Mouse (Mus musculus) adrenal gland, adult 18-20 months (tissue): ENCODE results near the gene C1qa. TPM values are rescaled to one million over a fixed set of nuclear protein-coding genes. Genes with fewer than 3 reads are reported as not detected.
A peak's percentile ranks its signal among the peaks of the same experiment; 100 is the strongest.

Experiments
- DNase-seq, 2 experiments: peaks; one replicate each; pipeline ENCODE4 v3.0.0; 2021 to 2022; ENCODE audit warnings: low spot score in 2 of 2
- total RNA-seq, 2 experiments: library from RNA; stranded (reverse); gene quantifications; 1 replicate in 1 of 2; 2 replicates in 1 of 2; pipeline ENCODE4 v1.2.3; 2021

Gene C1qa
- total RNA-seq, 2 experiments from 2014 or later = 75.0 to 120 TPM

- no peak for DNase-seq
These were observed 35.1 kb downstream of the C1qa start for GRCm38 (mm10) chr4:136863517-136863916.

- DNase-seq = no peak
These were observed 36.2 kb downstream of the C1qa start for GRCm38 (mm10) chr4:136862411-136862810.

- no peak for DNase-seq
These were observed 36.8 kb downstream of the C1qa start for GRCm38 (mm10) chr4:136861806-136862205.

GRCm38 (mm10) chr4:136860022-136860421 is 38.6 kb downstream of the C1qa start:
- DNase-seq = no peak

- DNase-seq = peak; percentile 15 to 31
These were observed 43.5 kb downstream of the C1qa start for GRCm38 (mm10) chr4:136855081-136855480.

- DNase-seq = no peak
These were observed 45.6 kb downstream of the C1qa start for GRCm38 (mm10) chr4:136852989-136853388.

- no peak for DNase-seq
These were observed 46.5 kb downstream of the C1qa start for GRCm38 (mm10) chr4:136852119-136852518.

GRCm38 (mm10) chr4:136848565-136848964 is 50.0 kb downstream of the C1qa start:
- no peak for DNase-seq

GRCm38 (mm10) chr4:136847166-136847565 is 51.4 kb downstream of the C1qa start:
- DNase-seq = no peak

Other genes starting within 250 kb of the C1qa start
- gene Ephb2, start 62.8 kb downstream of the C1qa start, total RNA-seq = 10 to 100 TPM; 16.9 to 22.8 TPM
- gene C1qb, start 12.6 kb downstream of the C1qa start, total RNA-seq = 100 to 1,000 TPM in 1 of 2 experiments, 10 to 100 TPM in 1; 69.3 to 122 TPM
- gene C1qc, start 5.7 kb downstream of the C1qa start, total RNA-seq = 10 to 100 TPM; 53.3 to 99.1 TPM
- gene Epha8, start 58.0 kb upstream of the C1qa start, total RNA-seq = under 1 TPM; 0.10 to 0.22 TPM
- gene Zbtb40, start 150.0 kb upstream of the C1qa start, total RNA-seq = 10 to 100 TPM; 14.6 to 15.2 TPM